Mouse (Mus musculus) liver, embryonic 15.5 days (tissue): Measurements from ENCODE around the gene Zscan22. TPM values are rescaled to one million over a fixed set of nuclear protein-coding genes. Genes with fewer than 3 reads are reported as not detected.
A peak's percentile ranks its signal among the peaks of the same experiment; 100 is the strongest.
"Not testable (repeated sequence)": the region's sequence is repeated elsewhere in the genome, so short reads cannot be mapped to it uniquely, and the experiment has no call there.

Source experiments
- ATAC-seq: fragments of 200-750 bp; cut with Nextera tagmentation; 2 replicates; pipeline ENCODE4 v1.8.0; 2017; ENCODE audit warnings: moderate number of reproducible peaks, mild to moderate bottlenecking, moderate library complexity; ENCODE audit not compliant: insufficient read depth
- H3K27ac ChIP-seq: fragments of 300-500 bp; sonication (generic); replicated peaks from 2 replicates; pipeline ENCODE4 v1.5.1; 2015; ENCODE audit warnings: mild to moderate bottlenecking, inconsistent platforms
- H3K27me3 ChIP-seq: fragments of 300-500 bp; sonication (generic); 2 replicates; pipeline ENCODE4 v1.6.1; 2015; ENCODE audit warnings: mild to moderate bottlenecking, inconsistent platforms
- H3K36me3 ChIP-seq: fragments of 300-500 bp; sonication (generic); replicated peaks from 2 replicates; pipeline ENCODE4 v1.6.1; 2015; ENCODE audit warnings: moderate library complexity, mild to moderate bottlenecking, inconsistent platforms
- H3K4me1 ChIP-seq: fragments of 300-500 bp; sonication (generic); replicated peaks from 2 replicates; pipeline ENCODE4 v1.6.1; 2015; ENCODE audit warnings: inconsistent platforms
- H3K4me2 ChIP-seq: fragments of 300-500 bp; sonication (generic); 2 replicates; pipeline ENCODE4 v1.6.1; 2015; ENCODE audit warnings: moderate library complexity, mild to moderate bottlenecking, inconsistent platforms
- H3K4me3 ChIP-seq: fragments of 300-500 bp; sonication (generic); replicated peaks from 2 replicates; pipeline ENCODE4 v1.5.1; 2015; ENCODE audit warnings: mild to moderate bottlenecking, inconsistent platforms
- H3K9ac ChIP-seq: fragments of 300-500 bp; sonication (generic); 2 replicates; pipeline ENCODE4 v1.6.1; 2015; ENCODE audit warnings: moderate library complexity, mild to moderate bottlenecking, inconsistent platforms
- H3K9me3 ChIP-seq: fragments of 300-500 bp; sonication (generic); replicated peaks from 2 replicates; pipeline ENCODE4 v1.6.1; 2016; ENCODE audit warnings: inconsistent platforms
- WGBS: fragments of 180-500 bp; shearing (Covaris S2); methylation state at CpG from one replicate; pipeline ENCODE4 v1.1.7; 2015; ENCODE audit warnings: mixed read lengths; ENCODE audit not compliant: insufficient replicate concordance; 5-methylcytosine and 5-hydroxymethylcytosine counted together
- polyA plus RNA-seq: library from polyadenylated mRNA; unstranded; fragments of >200 nt; fragmentation: Nextera tagmentation; extraction: Ambion mirVana; gene quantifications from 2 replicates; pipeline ENCODE4 v1.2.1, GENCODE M21; 2015

The Zscan22 gene
- polyA plus RNA-seq, 1 experiment from 2014 or later: 3.4 TPM

DNA sequence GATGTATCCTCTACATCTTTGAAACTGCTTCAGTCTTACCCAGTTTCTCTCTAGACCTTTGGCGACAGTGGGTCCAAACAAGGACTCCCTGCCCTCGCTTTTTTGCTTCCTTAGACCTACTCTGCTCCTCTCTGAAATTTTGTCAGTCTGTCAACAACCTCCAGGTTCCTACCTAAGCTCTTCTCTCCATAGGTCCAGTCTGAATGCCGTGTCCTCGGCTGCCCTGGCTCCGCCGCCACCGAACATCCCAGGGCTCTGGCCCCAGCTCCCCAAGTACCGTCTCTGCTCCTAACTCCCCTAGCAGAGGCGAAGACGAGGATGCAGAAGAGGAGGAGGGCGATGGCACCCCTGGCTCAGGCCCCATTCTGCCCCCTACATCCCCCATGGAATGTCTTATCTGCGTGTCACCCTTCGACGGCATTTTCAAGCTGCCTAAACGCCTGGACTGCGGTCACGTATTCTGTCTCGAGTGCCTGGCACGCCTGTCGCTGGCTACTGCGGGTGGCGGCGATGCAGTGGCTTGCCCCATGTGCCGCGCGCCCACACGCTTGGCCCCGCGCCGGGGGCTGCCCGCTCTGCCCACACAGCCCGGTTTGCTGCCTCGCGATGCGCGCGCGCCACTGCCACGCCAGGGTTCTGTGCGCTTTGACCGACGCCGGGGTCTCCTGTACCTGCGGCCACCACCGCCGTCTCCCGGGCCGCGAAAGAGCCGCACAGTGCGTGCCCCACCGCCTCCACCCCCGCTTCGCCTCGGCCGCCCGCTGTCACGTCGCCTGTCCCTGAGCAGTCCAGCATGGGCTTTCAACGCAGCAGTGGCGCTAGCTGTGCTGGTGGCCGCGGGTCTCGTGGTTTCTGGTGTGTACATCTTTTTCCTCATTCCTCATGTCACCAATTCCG is 30.3 kb downstream of the Zscan22 start:
- no peaks in the 10 kb centered on the region for H3K9me3 ChIP-seq
- H3K4me2 ChIP-seq: peak overlapping the region; percentile 62
- H3K27ac ChIP-seq: no peak overlapping the region
- 7% methylated on average over 65 of the region's 65 CpGs for WGBS
- peaks cover 44% of the 10 kb centered on the region for H3K36me3 ChIP-seq
- peak overlapping the region; percentile 42 for H3K4me3 ChIP-seq
- peak; percentile 27; the same call in 1 of the 2 replicates for ATAC-seq
- H3K27me3 ChIP-seq: peaks cover 20% of the 10 kb centered on the region
- H3K9ac ChIP-seq: peak overlapping the region; percentile 11; the same call in 1 of the 2 replicates
- peaks cover 37% of the 10 kb centered on the region for H3K4me1 ChIP-seq

DNA sequence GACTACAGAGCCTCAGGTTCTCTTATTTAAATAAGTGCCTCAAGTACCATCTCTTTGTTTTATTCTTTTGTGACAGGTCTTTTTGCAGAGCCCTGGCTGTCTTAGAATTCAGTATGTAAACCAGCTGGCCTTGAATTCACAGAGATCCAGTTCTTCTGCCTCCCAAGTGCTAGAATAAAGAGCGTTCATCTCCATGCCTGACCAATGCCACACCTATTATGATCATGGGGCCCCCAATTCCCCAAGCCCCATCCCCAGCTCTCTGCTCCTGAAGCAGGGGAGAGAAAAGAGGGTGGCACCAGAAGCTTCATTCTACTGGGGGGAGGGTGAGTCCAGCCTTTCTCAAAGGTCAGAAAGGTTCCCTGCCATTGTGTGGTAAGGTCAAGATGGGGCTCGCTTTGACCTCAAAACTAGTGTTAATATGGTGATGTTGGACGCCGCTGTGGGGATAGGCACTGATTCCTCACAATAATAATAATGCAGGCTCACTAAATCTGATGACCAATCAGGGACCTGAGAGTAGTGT is 36.1 kb downstream of the Zscan22 start:
- no peaks in the 10 kb centered on the region for H3K36me3 ChIP-seq
- H3K4me3 ChIP-seq: no peak overlapping the region
- no peaks in the 10 kb centered on the region for H3K9me3 ChIP-seq
- no peaks in the 10 kb centered on the region for H3K4me1 ChIP-seq
- H3K27ac ChIP-seq: no peak overlapping the region
- no peak for ATAC-seq
- H3K9ac ChIP-seq: no peak overlapping the region
- peaks cover 7% of the 10 kb centered on the region for H3K27me3 ChIP-seq
- 72% methylated on average over 4 of the region's 4 CpGs for WGBS
- H3K4me2 ChIP-seq: no peak overlapping the region

DNA sequence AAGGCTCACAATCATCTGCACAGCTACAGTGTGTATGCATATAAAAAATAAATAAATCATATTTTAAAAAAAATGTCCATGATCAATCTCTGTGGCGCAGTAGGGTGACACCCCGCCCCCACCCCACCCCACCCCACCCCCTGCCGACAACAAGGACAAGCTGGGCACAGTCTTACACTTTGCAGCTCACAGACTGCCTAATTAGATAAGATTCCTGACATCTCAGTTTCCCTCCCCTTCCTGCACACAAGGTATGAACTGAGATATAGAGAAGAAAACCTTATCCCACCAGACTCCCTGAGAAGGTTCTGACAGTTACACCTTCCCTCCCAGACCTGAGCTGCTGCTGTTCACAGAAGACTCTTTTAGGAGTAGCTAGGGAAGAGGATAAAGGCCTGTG is 37.2 kb downstream of the Zscan22 start:
- H3K9ac ChIP-seq: no peak overlapping the region
- ATAC-seq: no peak
- H3K9me3 ChIP-seq: no peaks in the 10 kb centered on the region
- no peak overlapping the region for H3K4me3 ChIP-seq
- no peak overlapping the region for H3K4me2 ChIP-seq
- 32% methylated on average over 3 of the region's 3 CpGs for WGBS
- no peaks in the 10 kb centered on the region for H3K36me3 ChIP-seq
- H3K27me3 ChIP-seq: no peaks in the 10 kb centered on the region; the same call in 1 of the 2 replicates
- H3K4me1 ChIP-seq: no peaks in the 10 kb centered on the region
- H3K27ac ChIP-seq: no peak overlapping the region

DNA sequence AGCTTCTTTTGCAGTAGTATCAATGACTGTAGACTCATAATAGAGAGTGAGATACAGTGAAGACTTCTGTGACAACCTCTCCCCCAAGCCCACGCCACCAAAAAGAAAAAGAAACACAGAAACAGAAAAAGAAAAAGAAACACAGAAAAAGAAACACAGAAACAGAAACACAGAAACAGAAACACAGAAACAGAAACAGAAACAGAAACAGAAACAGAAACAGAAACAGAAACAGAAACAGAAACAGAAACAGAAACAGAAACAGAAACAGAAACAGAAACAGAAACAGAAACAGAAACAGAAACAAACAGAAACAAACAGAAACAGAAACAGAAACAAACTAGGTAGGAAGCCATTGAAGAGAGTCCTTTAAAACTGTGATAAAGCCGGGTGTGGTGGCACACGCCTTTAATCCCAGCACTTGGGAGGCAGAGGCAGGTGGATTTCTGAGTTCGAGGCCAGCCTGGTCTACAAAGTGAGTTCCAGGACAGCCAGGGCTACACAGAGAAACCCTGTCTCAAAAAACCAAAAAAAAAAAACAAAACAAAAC is 39.7 kb downstream of the Zscan22 start:
- 67% methylated on average over 4 of the region's 4 CpGs for WGBS
- H3K27ac ChIP-seq, H3K27me3 ChIP-seq, H3K4me1 ChIP-seq, H3K4me3 ChIP-seq, ATAC-seq, H3K4me2 ChIP-seq, H3K36me3 ChIP-seq, H3K9me3 ChIP-seq, H3K9ac ChIP-seq: not testable (repeated sequence)

DNA sequence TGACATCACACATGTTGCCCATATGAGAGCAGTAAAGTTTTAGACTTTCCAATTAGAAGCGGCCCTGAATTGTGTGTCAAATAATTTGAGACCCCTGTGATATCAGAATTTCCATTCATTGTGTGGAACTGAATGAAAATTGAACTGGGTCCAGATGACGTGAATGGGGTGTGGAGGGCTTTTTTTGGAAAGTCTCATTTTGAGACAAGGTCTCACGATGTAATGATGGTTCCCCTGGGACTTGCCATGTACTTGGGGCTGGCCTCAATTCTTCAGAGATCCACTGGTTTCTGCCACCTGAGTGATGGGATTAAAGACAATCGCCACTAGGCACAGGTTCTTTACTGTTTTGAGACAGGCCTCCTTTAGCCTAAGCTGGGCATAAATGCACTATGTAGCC is 43.0 kb downstream of the Zscan22 start:
- no peak overlapping the region for H3K27ac ChIP-seq
- 68% methylated on average over 4 of the region's 4 CpGs for WGBS
- ATAC-seq: no peak

DNA sequence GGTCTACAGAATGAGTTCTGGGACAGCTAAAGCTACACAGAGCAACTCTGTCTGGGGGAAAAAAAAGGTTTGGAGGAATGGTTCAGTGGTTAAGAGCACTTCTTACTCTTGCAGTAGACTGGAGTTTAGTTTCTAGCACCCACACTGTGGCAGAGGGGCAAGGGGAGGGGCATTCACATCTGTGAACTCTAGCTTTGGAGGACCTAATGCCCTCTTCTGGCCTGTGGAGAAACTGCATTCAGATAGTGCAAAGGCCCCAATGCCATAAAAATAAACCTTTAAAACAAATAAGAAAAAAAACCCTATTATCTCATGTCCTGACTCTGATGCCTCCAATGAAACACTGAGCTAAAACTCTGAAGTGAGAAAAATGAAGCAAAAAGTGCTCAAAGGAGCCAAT is 45.9 kb downstream of the Zscan22 start:
- no peak overlapping the region for H3K4me3 ChIP-seq
- no peak overlapping the region for H3K27ac ChIP-seq
- H3K36me3 ChIP-seq: no peaks in the 10 kb centered on the region
- H3K9ac ChIP-seq: no peak overlapping the region
- H3K27me3 ChIP-seq: no peaks in the 10 kb centered on the region
- no peak for ATAC-seq
- H3K9me3 ChIP-seq: no peaks in the 10 kb centered on the region
- H3K4me1 ChIP-seq: peaks cover under 1% of the 10 kb centered on the region; the same call in 1 of the 2 replicates
- no peak overlapping the region for H3K4me2 ChIP-seq

More for the DNA sequence above, 43.0 kb downstream of the Zscan22 start:
- no peaks in the 10 kb centered on the region for H3K9me3 ChIP-seq
- no peak overlapping the region for H3K9ac ChIP-seq
- no peak overlapping the region for H3K4me2 ChIP-seq
- H3K36me3 ChIP-seq: no peaks in the 10 kb centered on the region
- no peaks in the 10 kb centered on the region for H3K4me1 ChIP-seq
- H3K4me3 ChIP-seq: no peak overlapping the region
- no peaks in the 10 kb centered on the region; the same call in 1 of the 2 replicates for H3K27me3 ChIP-seq

DNA sequence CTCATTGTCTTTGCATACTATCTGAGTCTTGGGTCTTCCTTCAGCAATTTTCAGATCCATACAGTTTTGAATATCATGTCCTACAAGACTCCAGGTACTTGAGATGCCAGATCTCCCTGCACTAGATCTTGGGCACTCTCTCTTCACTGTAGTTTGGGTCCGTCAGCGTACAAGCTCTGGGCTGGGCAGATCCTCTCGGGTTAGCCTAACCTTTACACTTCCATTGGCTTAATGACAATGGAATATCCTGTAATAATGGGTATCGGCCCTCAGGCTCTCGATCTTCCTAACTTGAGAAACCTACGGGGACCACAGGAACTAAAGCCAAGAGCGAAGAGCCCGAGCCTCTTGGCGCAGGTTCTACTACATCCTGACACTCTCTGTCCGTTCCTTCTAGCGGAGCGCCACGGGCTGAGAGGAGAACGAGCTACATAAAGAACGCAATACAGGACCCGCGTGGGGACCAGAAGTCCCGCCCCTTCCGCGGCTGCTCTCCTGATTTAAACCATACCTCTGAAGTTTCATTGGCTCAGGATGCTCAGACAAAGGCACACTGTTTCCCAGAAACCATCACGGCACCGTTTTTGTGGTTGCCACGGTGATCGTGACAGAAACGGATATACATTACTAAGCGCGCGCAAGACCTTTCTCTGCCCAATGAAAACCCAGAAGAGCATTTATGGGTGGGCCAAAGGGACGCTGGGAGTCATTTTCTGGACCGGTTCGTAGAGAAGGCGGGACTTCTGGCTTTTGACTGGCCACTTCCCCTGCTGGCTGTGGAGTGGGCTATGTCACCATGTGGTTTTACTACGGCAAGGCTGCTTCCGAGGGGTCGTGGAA is 51.6 kb downstream of the Zscan22 start:
- peak; percentile 97 for ATAC-seq

DNA sequence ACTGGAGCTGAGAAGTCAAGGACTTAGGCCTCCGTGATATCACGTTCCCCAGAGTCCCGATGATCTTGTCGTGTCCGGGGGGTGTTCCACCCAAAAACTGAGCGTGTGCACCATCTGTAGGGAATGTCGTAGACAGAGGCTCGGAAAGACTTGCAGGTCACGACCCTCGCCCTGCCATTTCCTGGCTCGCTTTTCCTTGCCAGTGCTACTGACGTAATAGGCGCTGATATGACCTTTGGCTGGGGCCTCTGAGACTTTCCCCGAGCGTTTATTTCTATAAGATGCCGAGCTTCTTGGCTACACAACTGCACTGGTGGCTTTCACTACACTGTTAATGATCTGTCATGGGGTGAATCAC is 52.2 kb downstream of the Zscan22 start:
- Histone ChIP-seq H3K4me2 (peak overlapping the region; percentile 84), H3K36me3 (no peaks in the 10 kb centered on the region), H3K4me1 (peaks cover 33% of the 10 kb centered on the region), H3K27ac (peak overlapping the region; percentile 79), H3K9me3 (no peaks in the 10 kb centered on the region), H3K9ac (peak overlapping the region; percentile 70), H3K27me3 (no peaks in the 10 kb centered on the region), H3K4me3 (peak overlapping the region; percentile 66)
- ATAC-seq: peak; percentile 51
- 3% methylated on average over 16 of the region's 16 CpGs for WGBS

More for the DNA sequence above, 51.6 kb downstream of the Zscan22 start:
- Histone ChIP-seq H3K9ac (peak overlapping the region; percentile 70), H3K4me3 (peak overlapping the region; percentile 66), H3K27ac (peak overlapping the region; percentile 79), H3K9me3 (no peaks in the 10 kb centered on the region), H3K4me2 (peak overlapping the region; percentile 84), H3K27me3 (no peaks in the 10 kb centered on the region), H3K4me1 (peaks cover 33% of the 10 kb centered on the region), H3K36me3 (no peaks in the 10 kb centered on the region)
- 11% methylated on average over 35 of the region's 35 CpGs for WGBS

DNA sequence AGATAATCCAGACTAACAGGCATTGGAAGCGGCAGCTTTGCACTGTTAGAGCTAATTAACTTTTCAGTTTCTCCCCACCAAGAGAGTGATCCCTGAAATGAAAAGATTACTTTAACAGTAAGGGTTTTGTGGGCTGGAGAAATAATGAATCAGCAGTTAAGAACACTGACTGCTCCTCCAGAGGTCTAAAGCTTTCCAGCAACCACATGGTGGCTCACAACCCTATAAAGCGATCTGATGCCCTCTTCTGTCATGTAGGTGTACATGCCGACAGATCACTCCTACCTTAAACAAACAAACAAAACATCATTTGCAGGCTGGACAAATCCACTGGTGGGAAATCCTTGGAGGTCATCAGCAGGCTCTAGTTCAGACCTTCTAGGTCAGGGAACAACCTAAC is 57.3 kb downstream of the Zscan22 start:
- Histone ChIP-seq H3K27ac (no peak overlapping the region), H3K9me3 (no peaks in the 10 kb centered on the region), H3K4me1 (peaks cover 26% of the 10 kb centered on the region), H3K27me3 (no peaks in the 10 kb centered on the region), H3K36me3 (no peaks in the 10 kb centered on the region), H3K4me3 (no peak overlapping the region), H3K9ac (no peak overlapping the region), H3K4me2 (no peak overlapping the region)
- ATAC-seq: no peak
- 18% methylated on average over 3 of the region's 3 CpGs for WGBS

DNA sequence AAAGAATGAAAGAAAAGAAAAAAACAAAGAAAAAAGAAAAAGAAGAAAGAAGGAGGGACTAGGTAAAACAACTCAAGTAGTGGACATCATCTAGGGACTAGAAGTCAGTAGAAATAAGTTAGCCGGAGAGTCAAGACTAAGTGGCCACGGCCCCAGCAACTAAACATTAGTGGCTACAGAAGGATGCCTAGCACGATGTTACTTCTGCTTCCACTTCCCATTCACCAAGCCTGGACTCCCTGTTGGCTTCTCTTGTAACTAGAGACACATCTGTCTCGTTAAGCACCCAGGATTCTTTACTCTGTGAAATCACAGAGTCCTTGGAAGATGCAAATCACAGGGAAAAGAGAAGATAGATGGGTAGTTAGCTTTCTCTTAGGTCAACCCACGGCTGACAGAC is 59.9 kb downstream of the Zscan22 start:
- H3K36me3 ChIP-seq: no peaks in the 10 kb centered on the region
- no peak overlapping the region for H3K4me3 ChIP-seq
- H3K9ac ChIP-seq: no peak overlapping the region
- H3K9me3 ChIP-seq: no peaks in the 10 kb centered on the region
- no peak overlapping the region for H3K4me2 ChIP-seq
- 60% methylated on average over 5 of the region's 5 CpGs for WGBS
- no peak for ATAC-seq
- H3K27ac ChIP-seq: no peak overlapping the region
- no peaks in the 10 kb centered on the region for H3K27me3 ChIP-seq
- H3K4me1 ChIP-seq: peaks cover 18% of the 10 kb centered on the region
